Mouse (Mus musculus) T-helper 17 cell (primary cell): ENCODE results near the gene Slc25a12.

Source experiments
- in situ Hi-C, 2 experiments: fragments of 300-600 bp; cut with MboI, MseI; formaldehyde crosslinking; loops; 1 replicate in 1 of 2; 2 replicates in 1 of 2; pipeline ENCODE4 v1.15.1; 2025; ENCODE audit warnings: high pct_unique_total_duplicates in 2 of 2

Slc25a12 gene

DNA sequence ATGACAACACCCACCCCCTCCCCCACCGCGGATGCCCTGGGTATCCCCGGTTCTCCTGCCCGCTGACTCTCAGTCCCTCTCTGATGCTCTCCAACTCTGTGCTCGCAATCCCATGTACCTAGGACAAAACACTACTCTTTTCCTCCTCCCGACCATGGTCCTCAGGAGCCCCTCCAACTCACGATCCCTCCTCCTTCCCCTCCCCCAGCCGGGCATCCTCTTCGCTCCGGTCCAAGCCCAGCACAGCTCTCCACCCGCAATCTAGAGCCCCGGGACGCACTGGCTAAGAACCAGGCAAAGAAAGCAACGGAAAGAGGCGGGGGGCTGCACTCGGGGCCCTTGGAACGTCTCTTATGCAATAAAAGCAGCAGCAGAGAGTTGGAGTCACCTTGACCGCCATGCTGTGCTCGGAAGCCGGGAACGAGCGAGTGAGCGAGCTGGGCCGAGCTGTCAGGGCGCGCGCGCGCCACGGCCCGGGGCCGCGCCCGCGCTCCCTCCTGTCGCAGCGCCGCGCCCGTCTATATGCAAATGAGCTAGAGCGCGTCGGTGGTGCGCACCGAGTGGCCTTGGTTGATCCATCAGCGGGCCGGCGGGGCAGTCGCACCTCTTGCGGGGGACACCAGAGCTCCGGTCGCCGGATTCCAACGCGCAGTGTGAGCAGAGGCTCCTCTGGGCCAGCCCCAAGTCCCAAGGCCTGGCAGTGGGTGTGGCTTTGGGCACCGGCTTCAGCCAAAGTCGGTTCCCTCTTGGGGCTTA lies at the start of gene Slc25a12:
TSS of gene Slc25a12 (minus strand) at position 625 of the 756 bp plus-strand sequence.
- in situ Hi-C loops = loop anchor here in 1 of 2 experiments (25.0 kb wide), 1 partner anchor 1470 kb away; no protein-coding TSS in a partner anchor

DNA sequence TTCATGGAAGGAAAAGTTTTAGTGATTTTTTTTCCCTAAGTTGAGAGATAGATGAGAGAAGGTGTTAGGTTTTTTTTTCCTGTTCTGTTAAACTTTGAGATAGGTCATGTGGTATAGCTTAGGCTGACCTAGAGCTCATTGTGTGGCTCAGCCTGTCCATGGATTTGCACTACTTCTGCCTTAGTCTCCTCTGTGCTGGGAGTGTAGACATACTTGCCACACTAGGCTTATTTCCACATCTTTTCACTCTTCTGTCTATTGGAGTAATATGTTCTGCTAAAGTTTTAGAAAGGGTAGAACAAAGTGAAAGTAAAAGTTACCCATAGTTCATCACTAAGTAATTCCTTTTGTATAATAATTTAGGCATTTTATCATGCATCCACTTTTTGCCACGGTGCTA lies 38.1 kb upstream of the Slc25a12 start:
- in situ Hi-C loops = no loop called here

DNA sequence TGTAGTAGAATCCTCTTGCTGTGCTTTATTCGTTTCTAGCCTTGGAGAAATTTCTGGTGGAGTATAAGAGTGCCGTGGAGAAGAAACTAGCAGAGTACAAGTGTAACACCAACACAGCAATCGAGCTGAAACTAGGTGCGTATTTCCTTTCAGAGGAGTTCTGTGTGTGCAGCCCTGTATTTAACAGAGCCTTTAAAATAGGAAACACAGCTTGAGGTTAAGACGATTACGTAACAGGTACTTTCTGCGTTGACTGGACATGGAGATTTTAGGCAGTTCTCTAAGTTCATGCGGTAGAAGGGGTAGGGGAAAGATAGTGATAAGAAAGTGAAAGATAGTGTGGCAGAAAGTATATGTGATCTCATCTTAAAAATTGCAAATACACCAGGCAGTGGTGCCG lies 22.3 kb upstream of the Slc25a12 start:
- in situ Hi-C loops = no loop called here

DNA sequence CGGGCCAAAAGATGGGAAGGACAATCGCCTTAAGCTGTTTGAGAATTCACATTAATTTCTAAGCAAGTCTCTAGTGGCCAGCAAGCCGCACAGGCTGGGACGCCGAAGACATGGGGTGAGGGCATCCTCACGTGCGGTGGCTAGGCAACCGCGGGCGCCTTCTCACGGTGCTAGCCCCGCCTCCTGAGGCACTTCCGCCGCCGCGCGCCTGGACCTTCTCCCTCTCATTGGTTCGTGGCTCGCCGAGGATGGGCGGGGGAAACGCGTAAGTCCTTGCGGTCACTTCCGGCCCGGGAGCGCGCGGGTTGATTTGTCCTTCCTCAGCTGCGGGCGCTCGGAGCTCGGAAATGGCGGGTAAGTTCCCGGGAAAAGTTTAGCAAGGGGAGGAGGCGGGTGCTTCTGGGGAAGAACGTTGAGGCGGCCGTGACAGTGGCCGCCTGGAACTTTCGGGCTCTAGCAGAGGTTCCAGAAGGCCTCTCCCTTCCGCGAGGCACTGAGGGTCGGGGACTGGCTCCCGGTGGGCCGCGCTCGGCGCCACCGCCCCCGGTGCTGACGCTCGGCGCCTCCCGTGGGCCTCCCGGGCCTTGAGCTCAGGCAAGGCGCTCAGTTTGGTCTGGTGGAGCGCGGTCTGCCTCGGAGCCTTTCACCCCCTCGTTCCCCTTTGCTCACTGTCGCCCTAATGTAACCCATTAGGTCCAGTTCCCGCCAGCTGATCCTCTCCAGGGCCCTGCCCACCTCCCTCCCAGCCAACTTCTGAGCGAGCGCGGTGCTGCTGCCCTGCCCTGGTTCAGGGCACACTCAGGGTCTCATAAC lies 21.6 kb upstream of the Slc25a12 start, which contains the start of gene Hat1:
TSS of gene Hat1 (plus strand) at position 8 of the 813 bp plus-strand sequence.
- in situ Hi-C loops = no loop called here

DNA sequence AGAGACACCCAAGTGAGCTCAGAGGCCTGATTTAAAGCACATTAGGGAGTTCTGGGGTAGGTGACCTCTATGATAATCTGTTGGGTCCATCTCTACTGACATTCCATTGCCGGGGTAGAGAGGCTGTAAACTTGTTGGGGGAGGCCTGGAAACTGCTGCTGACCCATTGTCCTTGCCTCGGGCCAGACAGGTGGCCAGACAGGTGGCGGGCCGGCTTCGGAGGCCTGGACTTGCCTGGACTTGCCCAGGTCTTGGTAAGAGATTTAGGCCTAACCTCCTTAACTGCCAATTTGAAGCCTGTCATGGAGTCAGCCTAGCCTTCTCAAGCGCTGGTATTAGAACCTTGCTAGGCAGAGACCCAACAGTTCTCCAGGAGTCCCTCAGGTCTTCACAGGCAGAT lies 20.2 kb upstream of the Slc25a12 start:
- in situ Hi-C loops = no loop called here

DNA sequence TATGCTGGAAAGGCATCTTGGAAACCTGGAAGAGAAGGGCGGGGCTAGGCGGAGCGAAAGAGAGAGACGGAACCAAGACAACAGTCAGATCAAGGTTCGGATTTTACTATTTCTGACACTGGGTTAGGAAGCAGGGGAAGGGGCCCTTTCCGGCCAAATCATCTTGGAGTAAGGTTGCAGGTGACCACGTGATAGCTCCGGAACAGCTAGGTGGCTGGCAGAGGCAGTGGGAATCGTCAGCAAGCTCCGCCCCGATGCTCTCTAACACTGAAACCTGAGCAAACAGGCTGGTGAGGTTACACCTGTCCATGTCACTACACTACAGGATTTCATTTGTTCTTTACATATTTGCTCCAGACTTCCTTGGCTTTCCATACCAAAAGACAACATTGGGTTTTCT lies 16.3 kb upstream of the Slc25a12 start:
- in situ Hi-C loops = no loop called here

DNA sequence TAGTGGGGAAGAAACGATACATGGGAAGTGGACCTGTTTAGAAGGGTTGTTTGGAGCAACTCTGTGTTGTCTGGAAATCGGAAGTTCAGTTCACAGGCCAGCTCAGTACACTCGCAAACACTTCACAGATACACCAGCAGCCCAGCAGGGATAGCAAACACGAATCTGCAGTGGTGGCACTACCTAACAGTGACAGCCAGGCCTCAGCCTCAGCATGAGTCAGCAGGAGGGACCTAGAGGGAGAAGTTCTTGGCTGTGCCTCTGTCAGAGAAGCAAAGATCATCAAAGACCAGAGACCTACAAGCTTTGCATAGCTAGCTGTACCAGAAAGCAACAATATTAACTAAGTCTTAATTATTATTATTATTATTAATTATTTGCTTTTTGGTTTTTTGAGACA lies 14.4 kb upstream of the Slc25a12 start:
- in situ Hi-C loops = no loop called here

DNA sequence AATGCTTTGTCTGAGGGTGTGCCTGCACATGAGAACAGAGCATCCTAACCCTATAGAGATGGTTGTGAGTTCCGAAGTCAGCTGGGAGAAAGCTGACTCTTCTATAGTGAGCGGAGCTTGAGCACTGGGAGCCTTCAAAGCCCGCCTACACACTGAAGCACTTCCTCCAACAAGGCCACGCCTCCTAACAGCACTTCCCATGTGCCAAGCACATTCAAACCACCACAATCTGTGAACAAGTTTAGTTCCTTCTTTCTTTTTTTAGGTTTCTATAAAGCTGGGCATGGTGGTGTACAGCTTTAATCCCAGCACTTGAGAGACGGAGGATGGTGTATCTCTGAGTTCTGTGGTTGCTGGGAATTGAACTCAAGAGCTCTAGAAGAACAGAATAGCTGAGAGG lies 9.9 kb upstream of the Slc25a12 start:
- in situ Hi-C loops = no loop called here

DNA sequence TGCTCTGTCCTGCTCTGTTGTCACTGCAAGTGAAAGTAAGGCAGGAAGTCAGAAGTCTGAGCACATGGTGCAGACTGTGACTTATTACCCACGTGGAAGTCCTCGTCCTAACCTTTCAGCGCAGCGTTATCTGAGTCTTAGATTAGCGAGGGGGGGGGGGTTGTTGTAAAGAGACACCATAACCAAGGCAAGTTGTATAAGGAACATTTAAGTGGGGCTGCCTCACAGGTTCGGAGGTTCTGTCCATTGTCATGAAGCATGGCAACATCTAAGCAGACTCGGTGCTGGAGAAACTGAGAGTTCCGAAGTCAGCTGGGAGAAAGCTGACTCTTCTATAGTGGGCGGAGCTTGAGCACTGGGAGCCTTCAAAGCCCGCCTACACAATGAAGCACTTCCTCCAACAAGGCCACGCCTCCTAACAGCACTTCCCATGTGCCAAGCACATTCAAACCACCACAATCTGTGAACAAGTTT lies 8.9 kb upstream of the Slc25a12 start:
- in situ Hi-C loops = no loop called here

DNA sequence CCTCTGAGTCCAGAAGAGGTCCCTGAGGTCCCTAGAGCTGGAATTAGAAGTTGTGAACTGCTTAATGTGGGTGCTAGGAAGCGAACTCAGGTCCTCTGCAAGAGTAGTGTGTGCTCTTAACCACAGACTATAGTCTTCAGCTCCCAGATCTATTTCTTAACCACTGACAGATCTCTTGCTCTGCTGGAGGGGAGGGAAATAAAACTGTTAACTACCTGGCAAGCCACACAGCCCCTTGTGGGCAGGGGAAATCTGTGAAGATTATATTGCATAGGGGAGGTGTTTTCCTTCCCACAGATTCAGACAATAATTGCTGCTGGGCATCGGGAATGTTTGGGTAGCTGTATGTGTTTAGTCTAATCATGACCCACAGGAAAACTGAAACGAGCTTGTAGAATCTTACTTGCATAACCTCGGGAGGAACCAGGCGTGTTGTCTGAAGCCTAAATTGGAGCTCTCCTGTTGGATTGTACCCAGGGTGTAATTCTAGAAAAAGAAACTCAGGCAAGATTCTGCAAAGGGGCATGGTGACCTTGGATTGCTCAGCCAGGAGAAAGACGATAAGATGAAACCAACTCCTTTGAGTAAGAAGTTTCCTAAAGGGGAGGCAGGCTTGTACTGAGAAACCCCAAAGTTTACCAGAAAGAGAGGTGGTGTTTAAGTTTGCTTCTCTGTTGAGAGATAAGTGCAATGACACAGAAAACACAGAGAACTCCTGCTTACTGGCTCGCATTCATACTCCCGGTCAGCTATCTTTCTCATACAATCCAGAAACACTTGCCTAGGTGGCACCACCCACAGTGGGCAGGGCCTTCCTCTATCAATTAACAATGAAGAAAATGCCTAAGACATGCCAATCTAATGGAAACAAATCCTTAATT lies 7.0 kb upstream of the Slc25a12 start:
- in situ Hi-C loops = loop anchor here in 1 of 2 experiments (25.0 kb wide), 1 partner anchor 1463 kb away; no protein-coding TSS in a partner anchor

DNA sequence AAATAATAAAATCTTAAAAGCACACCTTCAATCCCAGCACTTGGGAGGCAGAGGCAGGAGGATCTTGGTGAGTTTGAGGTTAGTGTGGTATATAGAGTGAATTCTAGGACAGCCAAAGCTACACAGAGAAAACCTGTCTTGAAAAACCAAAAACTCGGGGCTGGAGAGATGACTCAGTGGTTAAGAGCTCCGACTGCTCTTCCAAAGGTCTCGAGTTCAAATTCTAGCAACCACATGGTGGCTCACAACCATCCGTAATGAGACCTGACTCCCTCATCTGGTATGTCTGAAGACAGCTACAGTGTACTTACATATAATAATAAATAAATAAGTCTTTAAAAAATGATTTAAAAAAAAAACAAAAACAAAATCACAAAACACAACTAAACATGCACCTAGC lies 4.7 kb upstream of the Slc25a12 start:
- in situ Hi-C loops = loop anchor here in 1 of 2 experiments (25.0 kb wide), 1 partner anchor 1465 kb away; no protein-coding TSS in a partner anchor

DNA sequence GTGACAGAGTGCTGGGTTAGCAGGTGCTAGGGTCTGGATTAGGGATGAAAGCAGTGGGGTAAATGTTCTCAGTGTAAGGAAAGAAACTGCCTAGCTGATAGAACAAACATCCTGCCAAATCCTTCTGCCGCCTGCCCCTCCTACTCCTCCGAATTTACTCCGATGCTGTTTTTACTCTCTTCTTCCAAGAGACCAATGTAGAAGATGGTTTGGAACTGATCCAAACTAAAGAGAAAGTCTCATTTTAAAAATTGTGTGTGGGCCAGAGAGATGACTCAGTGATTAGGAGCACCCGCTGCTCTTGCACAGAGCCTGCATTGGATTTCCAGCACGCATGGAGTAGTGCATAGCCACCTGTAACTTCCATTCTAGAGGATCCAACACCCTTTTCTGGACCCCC lies 4.2 kb upstream of the Slc25a12 start:
- in situ Hi-C loops = loop anchor here in 1 of 2 experiments (25.0 kb wide), 1 partner anchor 1466 kb away; no protein-coding TSS in a partner anchor

DNA sequence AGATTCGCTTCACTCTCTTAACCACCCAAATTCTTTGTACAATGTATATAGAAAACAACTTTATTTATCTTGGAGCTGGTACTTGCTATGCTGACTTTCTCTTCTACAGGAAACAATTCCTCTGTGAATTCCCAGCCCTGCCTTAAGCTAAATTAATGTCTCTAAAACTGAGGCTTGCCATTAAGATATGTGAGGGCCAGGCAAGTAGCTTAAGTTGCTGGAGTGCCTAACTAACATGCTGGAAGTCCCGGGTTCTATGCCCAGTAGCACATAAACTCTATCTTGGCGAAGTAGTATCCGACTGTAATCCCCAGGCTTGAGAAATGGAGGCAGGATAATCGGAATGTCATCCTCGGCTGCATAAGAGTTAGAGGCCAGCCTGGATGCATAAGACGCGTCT lies 537 bp upstream of the Slc25a12 start:
- in situ Hi-C loops = loop anchor here in 1 of 2 experiments (25.0 kb wide), 1 partner anchor 1469 kb away; no protein-coding TSS in a partner anchor

DNA sequence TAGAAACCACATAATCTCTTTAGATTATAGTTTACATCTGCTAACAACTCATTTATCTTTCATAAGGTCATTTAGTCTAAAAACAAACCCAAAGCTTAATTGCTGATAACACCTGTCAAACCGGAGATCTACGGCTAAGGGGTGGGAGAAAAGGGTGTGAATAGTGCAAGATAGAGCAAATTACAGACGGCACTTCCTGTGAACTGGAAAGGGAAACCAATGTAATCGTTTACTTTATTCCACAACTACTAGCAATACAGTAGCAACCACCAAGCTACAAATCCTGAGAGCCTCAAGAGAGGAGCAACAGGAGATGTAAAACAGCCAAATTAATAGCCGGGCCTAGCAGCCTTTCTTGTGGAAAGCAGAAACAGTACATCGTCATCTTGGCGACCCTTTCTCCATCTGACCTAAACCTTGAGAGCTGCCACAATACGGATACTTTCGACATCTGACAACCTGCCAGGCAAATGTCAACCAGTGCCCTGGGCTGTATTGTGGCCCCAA lies 878 bp downstream of the Slc25a12 start:
- in situ Hi-C loops = loop anchor here in 1 of 2 experiments (25.0 kb wide), 1 partner anchor 1471 kb away; no protein-coding TSS in a partner anchor

DNA sequence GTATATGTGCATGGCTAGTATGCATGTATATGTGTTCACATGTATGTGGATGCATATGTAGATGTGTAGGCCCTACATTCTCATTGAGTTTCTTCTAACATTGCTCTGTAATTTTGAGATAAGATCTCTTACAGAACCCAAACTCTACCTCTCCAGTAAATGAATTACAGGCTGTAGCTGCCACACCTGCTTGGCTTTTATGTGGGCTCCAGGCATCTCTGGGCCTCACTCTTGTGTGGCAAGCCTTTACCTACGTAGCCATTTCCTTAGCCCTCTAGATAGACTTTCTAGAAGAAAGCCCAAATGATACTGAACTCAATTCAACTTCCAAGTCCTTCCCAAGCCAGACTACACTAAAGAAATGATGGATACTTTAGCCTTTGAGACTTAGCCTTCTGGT lies 7.4 kb downstream of the Slc25a12 start:
- in situ Hi-C loops = loop anchor here in 1 of 2 experiments (25.0 kb wide), 1 partner anchor 1477 kb away; no protein-coding TSS in a partner anchor

DNA sequence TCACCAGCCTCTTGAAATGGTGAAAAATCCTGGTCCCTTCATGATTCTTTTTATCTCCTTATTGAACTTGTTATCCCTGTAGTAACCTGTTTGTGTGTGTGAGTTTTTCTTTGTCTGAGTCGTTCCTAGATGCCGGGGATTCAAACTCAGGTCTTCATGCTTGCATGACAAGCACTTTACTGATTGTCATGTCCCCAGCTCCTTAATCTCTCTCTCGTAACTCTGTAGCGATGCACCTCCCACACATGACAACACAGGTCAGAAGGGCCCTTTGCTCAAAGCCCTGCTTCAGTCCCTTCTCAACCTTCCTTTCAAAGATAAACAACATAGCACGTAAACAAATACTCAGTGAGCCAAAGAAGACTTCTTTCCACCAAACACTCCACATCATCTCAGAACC lies 9.2 kb downstream of the Slc25a12 start:
- in situ Hi-C loops = loop anchor here in 1 of 2 experiments (25.0 kb wide), 1 partner anchor 1479 kb away; no protein-coding TSS in a partner anchor

DNA sequence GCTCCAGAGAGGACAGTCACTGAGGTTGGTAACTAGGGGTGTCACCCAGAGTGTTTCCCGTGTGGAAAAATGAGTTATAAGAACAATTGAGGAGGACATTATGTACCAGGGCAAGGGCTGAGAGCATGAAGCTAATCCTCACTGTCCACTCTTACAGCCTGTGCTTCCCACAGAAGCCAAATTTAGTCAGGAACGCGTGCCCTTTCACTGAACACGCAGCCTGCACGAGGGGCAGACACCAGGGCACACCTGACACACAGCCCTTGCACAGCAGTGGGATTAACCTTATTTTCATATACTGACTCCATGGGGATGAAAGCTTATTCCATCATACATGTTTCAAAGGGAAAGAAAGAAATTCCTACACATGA lies 13.5 kb downstream of the Slc25a12 start:
- in situ Hi-C loops = loop anchor here in 1 of 2 experiments (25.0 kb wide), 1 partner anchor 1483 kb away; no protein-coding TSS in a partner anchor

DNA sequence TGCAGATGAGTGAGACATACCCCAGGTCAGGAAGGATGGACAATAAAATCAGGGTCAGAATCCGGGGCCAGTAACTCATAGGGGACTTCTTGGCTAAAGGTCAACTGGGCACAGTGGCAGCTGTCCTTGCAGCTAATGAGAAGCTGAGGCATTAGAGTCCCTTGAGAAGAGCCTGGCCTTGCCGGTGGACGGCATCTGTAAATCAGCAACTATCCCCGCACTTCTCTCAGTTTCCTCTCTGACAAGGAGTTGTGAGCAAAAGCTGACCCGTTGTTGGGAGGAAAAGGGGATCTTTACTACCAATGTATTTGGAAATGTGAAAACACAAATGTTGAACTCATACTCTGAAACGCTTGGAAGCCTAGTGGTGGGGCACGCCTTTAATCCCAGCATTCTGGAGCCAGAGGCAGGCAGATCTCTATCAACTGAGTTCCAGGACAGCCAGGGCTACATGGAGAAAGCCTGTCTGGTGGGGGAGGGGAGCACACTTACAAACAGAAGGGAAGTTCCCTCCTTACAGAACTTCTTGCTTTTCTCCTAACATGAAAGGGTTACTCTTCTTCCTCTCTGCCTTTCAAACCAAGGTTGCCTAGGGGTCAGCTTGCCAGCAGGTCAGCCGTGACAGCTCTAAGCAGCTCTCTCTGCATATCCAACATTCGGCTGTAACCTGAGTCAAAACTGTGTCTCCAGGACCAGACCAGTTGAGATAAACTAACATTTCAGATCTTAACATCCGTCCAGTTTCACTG lies 14.1 kb downstream of the Slc25a12 start:
- in situ Hi-C loops = loop anchor here in 1 of 2 experiments (25.0 kb wide), 1 partner anchor 1484 kb away; no protein-coding TSS in a partner anchor

DNA sequence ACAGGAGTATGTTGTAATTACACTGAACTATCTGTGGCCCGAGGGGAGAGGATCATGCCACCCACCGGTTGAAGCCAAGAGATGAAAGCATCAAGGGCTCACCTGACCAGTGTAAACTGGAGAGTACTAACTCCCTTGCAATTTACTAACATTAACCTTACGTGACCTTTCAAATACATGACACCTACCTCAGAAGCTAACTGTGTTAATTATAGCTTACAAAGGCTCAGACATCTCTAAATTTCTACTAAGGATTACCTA lies 15.9 kb downstream of the Slc25a12 start:
- in situ Hi-C loops = loop anchor here in 1 of 2 experiments (25.0 kb wide), 1 partner anchor 1486 kb away; no protein-coding TSS in a partner anchor
